Mouse (Mus musculus) gastrocnemius, postnatal 4 days (tissue): ENCODE data around the gene Thap3. TPM values are rescaled to one million over a fixed set of nuclear protein-coding genes. Genes with fewer than 3 reads are reported as not detected.

ENCODE experiments used
- DNase-seq, 2 experiments: peaks; one replicate each; pipeline ENCODE4 v3.0.0; 2021 to 2022; ENCODE audit warnings: low spot score in 2 of 2, mixed read lengths in 2 of 2
- total RNA-seq, 2 experiments: library from RNA; stranded (reverse); gene quantifications; 2 replicates each; pipeline ENCODE4 v1.2.3; 2021

The Thap3 gene
- total RNA-seq, 2 experiments from 2014 or later = 45.3 to 48.9 TPM

DNA sequence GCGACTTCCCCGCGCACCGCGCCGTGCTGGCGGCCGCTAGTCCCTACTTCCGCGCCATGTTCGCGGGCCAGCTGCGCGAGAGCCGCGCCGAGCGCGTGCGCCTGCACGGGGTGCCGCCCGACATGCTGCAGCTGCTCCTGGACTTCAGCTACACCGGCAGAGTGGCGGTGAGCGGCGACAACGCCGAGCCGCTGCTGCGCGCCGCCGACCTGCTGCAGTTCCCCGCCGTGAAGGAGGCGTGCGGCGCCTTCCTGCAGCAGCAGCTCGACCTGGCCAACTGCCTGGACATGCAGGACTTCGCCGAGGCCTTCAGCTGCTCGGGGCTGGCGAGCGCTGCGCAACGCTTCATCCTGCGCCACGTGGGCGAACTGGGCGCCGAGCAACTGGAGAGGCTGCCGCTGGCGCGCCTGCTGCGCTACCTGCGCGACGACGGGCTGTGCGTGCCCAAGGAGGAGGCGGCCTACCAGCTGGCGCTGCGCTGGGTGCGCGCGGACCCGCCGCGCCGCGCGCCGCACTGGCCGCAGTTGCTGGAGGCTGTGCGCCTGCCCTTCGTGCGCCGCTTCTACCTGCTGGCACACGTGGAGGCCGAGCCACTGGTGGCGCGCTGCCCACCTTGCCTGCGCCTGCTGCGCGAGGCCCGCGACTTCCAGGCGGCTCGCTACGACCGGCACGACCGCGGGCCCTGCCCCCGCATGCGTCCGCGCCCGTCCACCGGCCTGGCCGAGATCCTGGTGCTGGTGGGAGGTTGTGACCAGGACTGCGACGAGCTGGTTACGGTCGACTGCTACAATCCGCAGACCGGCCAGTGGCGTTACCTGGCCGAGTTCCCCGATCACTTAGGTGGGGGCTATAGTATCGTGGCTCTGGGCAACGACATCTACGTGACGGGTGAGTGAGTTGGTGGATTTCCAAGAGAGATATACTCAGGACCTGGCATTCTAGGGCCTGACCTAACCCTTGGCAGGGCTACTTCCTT is 20.6 kb upstream of the Thap3 start:
- peak; percentile 50 to 81 for DNase-seq

GRCm38 (mm10) chr4:152008622-152009075 is 19.9 kb upstream of the Thap3 start, which contains the start of gene Klhl21:
Klhl21 (plus strand) TSS chr4:152008803.
- DNase-seq = peak; percentile 93 to 96

DNA sequence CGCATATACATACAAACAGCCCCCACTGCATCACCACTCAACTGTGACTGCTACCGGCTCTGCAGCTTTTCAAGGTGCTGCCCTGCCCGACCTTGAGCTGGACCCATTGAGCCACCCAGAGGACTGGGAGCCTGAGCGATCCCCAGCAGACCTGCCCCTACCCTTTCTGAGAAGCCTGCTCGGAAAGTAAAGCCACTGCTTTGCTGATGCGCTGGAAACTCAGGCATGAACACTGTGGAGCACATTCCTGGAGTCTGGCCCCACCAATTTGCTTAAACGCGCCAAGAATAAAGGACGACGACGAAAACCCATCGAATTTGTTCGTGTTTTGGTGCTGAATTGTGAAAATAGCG is 19.3 kb upstream of the Thap3 start:
- no peak for DNase-seq

- DNase-seq = no peak
These were observed 18.8 kb upstream of the Thap3 start for GRCm38 (mm10) chr4:152007481-152008147.

DNA sequence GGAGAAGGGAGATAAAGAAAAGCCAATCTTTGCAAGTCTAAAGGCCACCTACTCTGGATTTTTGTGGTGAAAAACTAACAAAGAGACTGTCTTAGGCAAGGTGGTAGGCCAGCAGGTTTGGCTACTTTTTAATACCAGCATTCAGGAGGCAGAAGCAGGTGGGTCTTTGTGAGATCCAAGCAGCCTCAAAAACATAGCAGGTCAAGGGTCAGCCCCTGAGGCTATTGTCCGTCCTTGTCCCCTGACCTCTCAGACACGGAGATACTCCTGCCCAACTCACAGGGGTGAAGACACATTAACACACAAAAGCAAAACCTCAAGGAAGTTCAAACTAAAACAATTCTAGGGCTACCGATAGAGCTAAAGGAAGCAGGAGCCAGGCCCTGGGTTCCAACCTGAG is 18.0 kb upstream of the Thap3 start:
- DNase-seq = no peak

- DNase-seq = no peak
These were observed 17.3 kb upstream of the Thap3 start for GRCm38 (mm10) chr4:152006137-152006536.

GRCm38 (mm10) chr4:152002063-152002462 is 13.3 kb upstream of the Thap3 start:
- DNase-seq = no peak

DNA sequence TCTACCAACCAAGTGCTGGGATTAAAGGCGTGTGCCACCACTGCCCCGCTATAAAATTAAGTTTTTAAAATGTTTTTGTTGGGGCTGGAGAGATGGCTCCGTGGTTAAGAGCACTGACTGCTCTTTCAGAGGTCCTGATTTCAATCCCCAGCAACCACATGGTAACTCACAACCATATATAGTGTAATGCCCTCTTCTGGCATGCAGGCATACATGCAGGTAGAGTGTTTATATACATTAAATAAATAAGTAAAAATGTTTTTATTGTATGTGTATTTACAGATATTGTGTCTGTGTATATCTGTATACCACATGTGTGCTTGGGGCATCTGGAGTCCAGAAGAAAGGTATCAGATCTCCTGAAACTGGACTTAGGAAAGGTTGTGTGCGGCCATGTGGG is 12.5 kb upstream of the Thap3 start:
- DNase-seq = no peak

- DNase-seq = no peak
These were observed 12.1 kb upstream of the Thap3 start for GRCm38 (mm10) chr4:152000906-152001305.

DNA sequence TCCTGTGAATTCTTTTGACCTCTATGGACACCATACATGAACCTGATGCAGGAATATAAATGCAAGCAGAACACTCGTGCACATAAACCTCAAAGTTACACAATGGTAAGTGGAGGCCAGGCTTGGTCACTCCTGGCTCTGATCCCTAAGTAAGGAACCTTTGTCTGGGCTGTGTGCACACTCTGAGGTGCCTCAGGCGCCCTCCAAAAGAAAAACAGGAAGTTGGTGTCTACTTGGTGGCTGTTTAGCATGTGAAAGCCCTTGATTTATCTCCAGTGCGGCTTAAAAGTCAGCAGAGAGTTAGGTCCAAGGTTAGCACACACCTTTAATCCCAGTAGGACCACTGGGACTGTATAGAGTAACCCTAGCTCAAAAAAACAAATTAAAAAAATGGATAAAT is 10.7 kb upstream of the Thap3 start:
- no peak for DNase-seq

- no peak for DNase-seq
These were observed 8.9 kb upstream of the Thap3 start for GRCm38 (mm10) chr4:151997701-151998100.

- DNase-seq = no peak
These were observed 8.1 kb upstream of the Thap3 start for GRCm38 (mm10) chr4:151996951-151997222.

DNA sequence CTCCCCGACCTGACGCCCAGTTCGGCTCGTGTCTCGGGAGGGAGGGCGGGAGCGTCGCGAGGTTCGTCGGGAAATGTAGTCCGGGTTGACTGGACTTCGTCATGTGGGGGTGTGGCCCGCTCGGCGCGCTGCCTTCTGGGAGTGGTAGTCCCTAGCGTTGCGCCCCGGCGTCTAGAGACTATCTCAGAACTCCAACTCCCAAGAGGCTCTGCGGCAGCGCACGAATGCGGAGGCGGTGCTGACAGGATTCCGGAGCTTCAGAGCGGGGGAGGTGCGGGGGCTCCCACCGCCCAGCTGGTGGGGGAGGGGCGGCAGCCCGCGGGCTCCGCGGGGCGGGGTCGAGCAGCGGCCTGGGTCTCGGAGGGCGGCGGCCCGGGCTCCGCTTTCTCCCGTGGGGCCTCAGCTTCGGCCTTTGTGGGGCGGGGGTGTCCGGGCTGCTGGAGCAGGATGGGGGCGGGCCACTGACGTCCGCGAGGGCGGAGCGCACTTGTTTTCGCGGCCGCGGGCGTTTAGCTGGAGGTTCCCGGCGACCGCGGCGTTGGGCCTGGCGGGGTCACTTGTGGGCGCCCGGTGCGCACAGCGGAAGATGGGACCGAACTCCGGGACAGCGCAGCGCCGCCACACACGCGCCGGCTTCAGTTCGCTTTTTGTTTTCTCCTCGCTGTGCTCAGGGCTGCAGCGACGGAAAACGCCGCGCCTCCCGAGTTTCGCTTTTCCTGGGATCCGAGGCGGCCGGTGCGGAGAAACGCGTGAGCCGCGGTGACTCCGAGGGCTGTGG is 7.6 kb upstream of the Thap3 start, which contains the start of gene Phf13:
Gene Phf13, minus strand, starts transcription at position 86 of the 778 bp plus-strand sequence.
- peak; percentile 97 to 99 for DNase-seq

- peak in 1 of 2 experiments; percentile 56 for DNase-seq
These were observed 6.8 kb upstream of the Thap3 start for GRCm38 (mm10) chr4:151995371-151996172.

- DNase-seq = peak in 1 of 2 experiments; percentile 47
These were observed 5.7 kb upstream of the Thap3 start for GRCm38 (mm10) chr4:151994228-151995171.

DNA sequence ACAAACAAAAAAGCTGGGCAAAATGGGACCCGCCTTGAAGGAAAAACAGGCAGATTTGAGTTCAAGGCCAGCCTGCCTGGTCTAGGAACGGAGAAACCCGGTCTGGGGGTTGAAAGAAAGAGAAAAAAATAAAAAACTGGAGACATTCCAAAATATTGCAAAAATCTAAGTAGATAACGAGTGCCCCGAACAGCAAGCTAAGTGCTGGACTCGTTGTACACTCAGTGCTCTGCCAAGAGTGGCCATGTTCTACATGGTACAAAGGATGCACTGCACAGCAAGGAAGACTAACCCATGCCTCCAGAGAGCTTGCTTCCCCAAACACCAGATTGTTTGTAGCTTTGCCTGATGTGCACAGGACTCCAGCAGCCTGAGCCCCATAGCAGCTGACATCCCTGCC is 4.2 kb upstream of the Thap3 start:
- DNase-seq = no peak

DNA sequence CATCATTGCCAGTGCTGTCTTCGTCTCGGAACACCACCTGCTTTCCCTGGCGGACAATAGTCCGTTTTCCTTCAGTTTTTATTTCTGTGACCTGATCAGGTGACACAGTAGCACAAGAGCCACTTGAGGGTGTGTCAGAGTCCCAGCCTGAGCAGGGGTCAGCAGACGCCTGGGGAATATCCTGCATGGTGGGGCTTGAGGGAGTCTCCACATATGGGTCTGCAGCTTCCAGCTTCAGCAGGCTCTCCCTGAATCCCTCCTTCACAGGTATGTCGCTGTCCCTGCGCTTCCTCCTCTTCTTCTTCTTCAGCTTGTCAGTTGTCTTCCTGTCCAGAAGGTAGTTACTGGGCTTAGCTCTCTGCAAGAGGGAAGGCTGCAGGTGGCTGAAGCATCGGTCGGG is 3.3 kb upstream of the Thap3 start:
- DNase-seq = no peak

DNA sequence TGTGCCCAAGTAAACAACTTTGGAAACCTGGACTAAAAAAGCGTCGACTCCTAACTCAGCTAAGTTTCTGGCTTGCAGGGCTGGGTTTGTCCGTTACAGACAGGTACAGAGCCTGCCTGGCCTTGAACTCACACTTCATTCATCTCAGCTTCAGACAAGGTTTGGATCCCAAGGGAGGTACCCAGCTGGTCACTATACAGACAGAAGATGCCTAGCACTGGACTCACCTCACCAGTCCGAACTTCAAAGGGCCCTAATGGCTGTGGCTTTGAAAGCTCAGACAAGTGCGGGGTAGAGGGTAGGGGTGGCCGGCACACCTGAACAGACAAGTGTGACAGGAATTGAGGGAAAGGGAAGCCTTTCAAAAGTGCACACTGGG is 302 bp upstream of the Thap3 start:
- no peak for DNase-seq

GRCm38 (mm10) chr4:151988014-151988341 is 819 bp downstream of the Thap3 start:
- DNase-seq = no peak

- DNase-seq = no peak
These were observed 2.1 kb downstream of the Thap3 start for GRCm38 (mm10) chr4:151986650-151987049.
